Mouse (Mus musculus) kidney, postnatal 10 days (tissue): Measurements from ENCODE around the gene Ndufaf8.

Experiments
- DNase-seq: peaks from one replicate; pipeline ENCODE4 v3.0.0; 2021; ENCODE audit warnings: mixed read lengths

Ndufaf8 gene

DNA sequence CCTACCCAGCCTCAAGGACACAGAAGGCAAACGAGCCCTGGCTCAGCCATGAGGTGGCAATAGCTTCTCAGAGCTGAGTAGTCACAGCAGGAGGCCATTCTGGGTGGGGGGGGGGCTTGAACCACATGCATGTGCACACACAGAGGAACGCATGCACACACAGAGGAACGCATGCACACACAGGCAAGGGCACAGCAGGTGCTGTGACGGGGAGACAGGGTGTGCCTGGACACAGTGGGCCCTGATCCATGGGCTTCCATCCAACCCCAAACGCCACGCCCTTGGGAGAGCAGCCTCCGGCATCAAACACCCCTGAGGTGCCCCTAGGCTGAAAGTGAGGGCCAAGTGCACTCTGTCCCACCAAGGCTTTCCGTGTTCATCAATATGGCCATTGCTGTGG is 37.5 kb downstream of the Ndufaf8 start:
- DNase-seq = no peak

DNA sequence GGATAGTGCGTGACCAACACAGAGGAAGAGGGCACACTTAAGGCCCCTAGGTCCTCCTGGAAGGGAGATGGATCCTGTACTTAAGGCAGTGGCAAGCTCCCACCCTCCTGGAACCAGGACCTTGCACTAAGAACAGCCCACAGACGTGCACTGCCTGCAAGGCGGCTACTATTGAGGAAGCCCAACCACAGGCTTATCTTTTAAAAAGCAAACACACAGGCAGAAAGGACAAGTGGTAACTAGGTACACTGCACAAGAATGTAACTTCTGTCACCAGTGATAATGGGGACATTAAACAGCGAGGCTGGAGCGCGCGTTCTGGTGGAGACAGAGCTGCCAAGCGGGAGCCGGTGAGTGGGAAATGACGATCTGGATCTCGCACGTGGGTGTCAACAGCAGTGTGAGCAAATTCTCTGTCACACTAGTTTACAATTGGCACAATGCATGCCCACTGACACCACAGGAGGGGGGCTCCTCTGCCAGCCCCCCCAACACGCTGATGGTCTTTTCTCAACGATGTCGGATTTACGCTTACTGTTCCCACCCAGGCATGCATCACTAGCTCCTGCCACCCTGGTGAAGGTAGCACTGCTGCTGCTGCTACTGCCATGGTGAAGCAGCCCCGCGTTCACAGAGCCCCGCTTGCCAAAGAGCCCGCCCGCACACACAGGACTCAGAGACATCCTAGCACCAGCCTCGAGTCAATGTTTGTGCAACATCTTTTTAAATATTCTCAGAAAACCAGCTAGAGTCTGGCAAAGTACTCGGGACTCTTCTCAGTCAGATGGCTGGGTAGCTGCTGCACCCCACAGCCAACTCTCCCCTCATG is 38.3 kb downstream of the Ndufaf8 start:
- no peak for DNase-seq

DNA sequence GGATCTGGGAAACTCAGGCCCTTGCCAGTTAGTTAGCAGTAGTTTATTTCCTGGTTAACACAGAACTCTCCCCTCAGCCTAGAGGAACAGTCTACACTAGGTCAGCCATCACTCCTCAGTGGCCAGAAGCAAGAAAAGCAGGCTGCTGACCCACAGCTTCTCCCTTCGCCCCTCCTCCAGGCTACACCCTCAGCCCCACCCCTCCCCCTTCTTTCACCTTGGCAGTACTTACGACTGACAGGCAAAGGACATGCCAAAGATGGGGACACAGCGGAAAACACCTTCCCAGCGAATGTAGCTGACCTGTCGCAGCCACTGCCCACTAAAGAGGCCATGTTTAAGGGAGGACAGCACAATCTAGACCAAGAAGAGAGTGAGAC is 38.9 kb downstream of the Ndufaf8 start:
- DNase-seq = peak; percentile 60

- DNase-seq = no peak
Observed at GRCm38 (mm10) chr11:120139309-120139731, 40.6 kb downstream of the Ndufaf8 start.

DNA sequence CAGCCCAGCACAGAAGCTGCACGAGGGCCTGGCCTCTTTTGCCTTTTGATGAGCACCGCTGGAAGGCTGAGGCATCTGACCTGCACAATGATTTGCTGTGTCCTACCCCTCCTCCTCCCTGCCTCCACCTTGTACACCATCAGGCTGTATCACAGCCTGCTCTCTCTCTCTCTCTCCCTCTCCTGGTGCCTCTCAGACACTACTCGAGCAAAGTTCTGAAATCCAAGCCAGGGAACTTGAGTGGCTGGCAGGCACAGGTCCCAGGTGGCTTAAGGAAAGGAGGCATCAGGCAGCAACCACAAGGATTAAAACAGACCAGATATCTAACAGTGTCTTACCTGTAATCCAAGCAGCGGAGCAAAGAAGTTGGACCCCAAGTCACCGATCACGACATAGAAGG is 41.5 kb downstream of the Ndufaf8 start:
- DNase-seq = no peak

DNA sequence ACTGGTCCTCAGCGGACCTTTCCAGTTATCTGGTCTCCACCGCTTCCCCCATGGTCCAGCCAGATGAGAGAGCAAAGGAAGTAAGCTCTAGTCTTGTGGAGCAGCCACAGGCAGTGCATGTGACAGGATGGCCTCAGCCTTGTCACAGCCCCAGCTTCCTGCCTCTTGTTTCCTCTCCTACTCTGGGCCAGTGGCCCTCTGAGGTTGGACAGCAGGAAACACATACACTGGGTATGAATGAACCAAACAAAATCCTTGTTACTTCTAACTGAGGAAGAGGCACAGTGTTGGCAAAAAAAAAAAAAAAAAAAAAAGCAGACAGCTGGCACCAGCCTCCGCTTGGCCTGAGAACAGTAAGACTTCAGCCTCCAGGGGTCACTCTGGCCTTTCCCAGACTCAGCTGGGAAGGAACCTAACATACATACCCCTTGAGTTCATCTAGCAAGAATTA is 43.9 kb downstream of the Ndufaf8 start:
- DNase-seq = peak; percentile 81

- DNase-seq = peak; percentile 64
Observed at GRCm38 (mm10) chr11:120143708-120144497, 45.2 kb downstream of the Ndufaf8 start.

- peak; percentile 51 for DNase-seq
Observed at GRCm38 (mm10) chr11:120148201-120148855, 49.6 kb downstream of the Ndufaf8 start.

- no peak for DNase-seq
Observed at GRCm38 (mm10) chr11:120149510-120150200, 50.9 kb downstream of the Ndufaf8 start.
